Mouse (Mus musculus): ENCODE data around the gene Rapsn.

DNA sequence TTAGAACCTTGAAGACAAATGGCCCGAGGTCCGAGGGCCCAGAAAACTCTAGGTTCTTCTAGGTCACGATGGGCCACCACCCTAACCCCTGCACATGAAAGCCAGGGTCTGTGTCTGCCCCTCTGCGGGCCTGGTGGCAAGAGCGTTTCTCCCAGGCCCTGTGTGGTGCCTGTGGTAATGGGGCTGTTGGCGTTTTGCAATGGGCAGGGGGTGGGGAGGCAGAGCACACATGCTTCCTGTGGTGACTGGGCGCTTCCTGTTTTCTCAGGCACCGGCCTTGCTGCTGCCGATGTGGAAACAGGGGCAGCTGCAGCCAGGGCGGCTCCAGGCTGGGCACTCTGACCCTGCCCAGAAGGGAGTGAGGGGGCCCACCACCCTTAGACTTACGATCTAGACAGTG lies 47.4 kb downstream of the Rapsn start:
- TF ChIP-seq CTCF (IDR thresholded peaks at IDR 0.05; ENCODE audit: low read depth) (no peak), EP300 (IDR thresholded peaks at IDR 0.05; ENCODE audit: low read depth) (no peak)
